Mouse (Mus musculus): ENCODE measurements around the gene Pum2. TPM values are rescaled to one million over a fixed set of nuclear protein-coding genes. Genes with fewer than 3 reads are reported as not detected.

Pum2 gene
- total RNA-seq, 2 experiments from 2014 or later = 146 to 162 TPM

DNA sequence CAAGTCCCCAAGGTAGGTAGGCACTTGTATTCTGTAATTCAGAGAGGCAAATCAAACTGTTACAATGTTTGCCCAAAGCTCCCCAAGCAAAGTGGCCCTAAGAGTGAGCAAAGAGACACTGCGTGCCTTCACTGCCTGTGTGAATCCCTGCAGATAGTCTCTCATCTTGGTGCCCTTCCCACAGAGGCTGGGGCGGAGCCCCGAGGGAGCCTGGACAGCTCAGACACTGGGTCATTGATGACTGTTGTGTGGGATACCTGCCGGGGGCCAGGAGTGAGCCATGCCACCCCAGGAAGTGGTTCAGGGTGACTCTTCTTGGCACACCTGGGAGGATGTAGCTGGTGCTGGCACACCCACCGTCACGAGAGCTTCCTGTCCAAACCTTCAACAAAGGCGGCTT lies 87.1 kb downstream of the Pum2 start:
- no peak for DNase-seq

- peak; percentile 13 to 37 for DNase-seq
Measured at GRCm38 (mm10) chr12:8762667-8763066, 88.7 kb downstream of the Pum2 start.

DNA sequence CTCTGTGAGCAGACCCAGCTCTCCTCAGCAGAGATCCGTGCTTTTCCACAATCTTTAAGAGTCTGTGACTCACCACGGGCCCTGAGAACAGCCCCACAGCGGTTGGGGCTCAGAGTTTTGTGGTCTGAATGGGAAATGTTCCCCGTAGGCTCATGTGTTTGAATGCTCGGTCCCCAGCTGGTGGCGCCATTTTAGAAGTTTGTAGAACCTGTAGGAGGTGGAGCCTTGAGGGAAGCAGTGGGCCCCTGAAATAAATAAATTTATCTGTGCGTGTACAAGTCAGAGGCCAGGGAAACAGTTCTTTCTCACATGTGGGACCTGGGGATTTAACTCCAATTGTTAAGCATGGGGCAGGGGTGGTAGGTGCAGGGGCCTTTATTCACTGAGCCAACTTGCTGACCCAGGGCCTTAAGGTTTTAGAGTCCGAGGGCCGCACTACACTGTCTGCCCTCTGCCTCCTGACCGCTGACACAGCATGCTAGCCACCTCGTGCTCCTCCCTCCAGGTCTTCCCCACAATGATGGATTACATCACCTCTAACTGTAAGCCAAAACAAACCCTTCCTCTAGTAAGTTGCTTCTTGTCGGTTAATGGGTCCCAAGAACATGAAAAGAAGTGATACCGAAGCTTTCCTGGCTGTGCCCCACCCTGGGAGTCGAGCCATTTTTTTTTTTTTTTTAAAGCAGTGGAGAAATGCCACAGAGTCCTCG lies 90.4 kb downstream of the Pum2 start:
- DNase-seq = no peak

- DNase-seq = peak; percentile 83 to 86
Measured at GRCm38 (mm10) chr12:8770946-8771843, 97.3 kb downstream of the Pum2 start, which contains the start of gene Sdc1. Gene Sdc1, plus strand, starts transcription at chr12:8771323.

DNA sequence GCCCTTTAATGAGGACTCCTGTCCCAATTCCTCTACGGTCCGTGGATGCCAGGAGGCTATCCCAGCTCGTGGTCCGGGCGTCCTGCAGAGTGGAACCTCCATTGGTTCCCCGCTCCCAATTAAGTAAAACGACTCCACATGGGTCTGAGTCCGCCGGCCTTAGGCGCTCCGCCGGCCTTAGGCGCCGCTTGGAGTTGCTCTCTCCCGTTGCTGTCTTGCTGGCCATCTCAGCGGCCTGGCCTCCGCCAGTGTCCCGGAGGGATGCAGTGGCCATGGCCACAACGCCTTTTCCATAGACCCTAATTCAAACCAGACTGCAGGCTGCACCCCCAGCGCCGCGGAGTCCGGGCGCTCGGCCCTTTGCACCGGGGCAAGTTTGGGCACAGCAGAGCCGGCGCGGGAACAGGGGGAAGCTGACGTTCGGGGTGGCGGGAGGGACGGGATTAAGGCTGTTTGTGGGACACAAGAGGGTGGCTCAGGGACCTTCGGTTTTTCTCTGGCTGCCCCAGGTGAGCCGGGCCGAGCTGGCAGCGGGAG lies 98.0 kb downstream of the Pum2 start:
- DNase-seq = peak; percentile 33

- DNase-seq = peak; percentile 55 to 71
Measured at GRCm38 (mm10) chr12:8772451-8773143, 98.7 kb downstream of the Pum2 start.

DNA sequence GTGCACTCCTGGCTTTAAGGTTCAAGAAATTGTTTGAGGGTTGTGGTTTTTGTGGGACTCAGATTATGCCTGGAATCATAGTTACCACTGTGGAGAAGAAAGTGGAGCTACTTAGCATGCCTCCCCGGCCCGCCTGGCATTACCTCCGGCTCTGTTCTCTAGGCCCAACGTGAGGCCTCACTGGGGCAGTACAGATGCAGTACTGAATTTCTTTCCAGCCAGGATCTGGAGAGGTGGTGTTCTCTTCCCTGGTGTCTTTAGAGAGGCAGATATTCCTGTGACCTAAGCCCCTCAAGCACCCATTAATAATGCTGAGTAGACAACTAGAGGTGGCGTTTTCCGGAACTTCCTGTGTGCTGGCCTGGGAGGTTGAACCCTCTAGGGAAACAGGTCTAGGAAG lies 99.4 kb downstream of the Pum2 start:
- no peak for DNase-seq

DNA sequence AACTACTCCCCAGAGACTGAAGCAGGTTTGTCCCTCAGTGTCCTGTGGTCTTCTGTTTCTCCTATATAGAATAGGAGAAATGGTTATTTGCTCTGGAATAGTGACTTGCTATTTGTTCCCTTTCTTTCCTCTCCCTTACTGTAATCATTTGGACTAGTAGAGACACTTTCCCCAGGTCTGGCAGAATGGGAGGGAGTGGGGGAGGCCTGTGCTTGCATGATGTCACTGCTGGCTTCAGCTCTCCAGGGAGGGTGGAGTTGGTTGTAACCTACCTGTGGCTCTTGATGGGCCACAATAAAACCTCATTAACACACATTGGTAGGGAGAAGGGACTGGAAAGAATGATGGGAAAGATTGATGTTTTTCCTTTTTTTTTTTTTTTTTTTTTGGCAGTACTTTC lies 100.2 kb downstream of the Pum2 start:
- no peak for DNase-seq

GRCm38 (mm10) chr12:8776206-8776605 lies 102.3 kb downstream of the Pum2 start:
- no peak for DNase-seq

- no peak for DNase-seq
Measured at GRCm38 (mm10) chr12:8776741-8777140, 102.8 kb downstream of the Pum2 start.

- no peak for DNase-seq
Measured at GRCm38 (mm10) chr12:8778106-8778505, 104.2 kb downstream of the Pum2 start.

- DNase-seq = no peak
Measured at GRCm38 (mm10) chr12:8779851-8780250, 105.9 kb downstream of the Pum2 start.

GRCm38 (mm10) chr12:8781121-8781520 lies 107.2 kb downstream of the Pum2 start:
- DNase-seq = no peak

- peak; percentile 82 for DNase-seq
Measured at GRCm38 (mm10) chr12:8781681-8782378, 107.9 kb downstream of the Pum2 start.

DNA sequence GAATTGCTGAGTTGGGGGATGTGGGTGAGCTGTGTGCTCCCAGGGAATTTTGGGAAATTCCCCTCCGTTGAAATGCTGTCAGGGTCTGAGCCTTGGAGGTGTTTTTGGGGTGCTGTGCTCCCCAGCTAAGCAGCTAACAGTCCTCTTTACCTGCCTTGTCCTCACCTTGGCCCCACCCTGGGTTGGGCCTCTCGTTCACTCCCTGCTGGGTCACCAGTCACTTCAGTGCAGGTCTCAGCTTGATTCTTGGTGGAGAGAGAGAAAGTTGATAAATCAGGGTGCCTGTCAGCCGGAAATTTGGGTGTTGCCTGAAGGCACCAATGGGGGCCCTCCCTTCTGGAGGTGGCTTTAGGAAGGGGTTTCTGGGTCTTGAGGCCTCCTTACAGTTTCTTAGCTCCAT lies 108.6 kb downstream of the Pum2 start:
- no peak for DNase-seq

DNA sequence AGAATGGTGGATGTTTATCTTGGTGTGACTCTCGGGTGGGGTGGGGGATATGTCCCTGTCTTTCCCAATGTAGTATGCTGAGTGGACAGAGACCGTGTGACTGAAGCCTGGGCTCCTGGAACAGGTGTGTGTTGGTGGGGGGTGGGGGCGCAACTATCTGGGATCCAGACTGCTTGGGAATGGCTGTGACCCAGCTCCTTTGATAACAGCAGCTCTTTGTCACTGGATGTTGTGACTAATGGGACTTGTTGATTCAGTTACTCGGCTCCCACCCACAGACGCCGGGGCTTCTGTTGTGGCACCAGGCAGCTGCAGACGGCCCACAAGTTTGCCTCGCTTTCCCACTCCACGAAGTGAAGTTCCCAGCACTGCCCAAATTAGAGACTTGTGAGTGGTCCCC lies 110.3 kb downstream of the Pum2 start:
- no peak for DNase-seq

- DNase-seq = no peak
Measured at GRCm38 (mm10) chr12:8786476-8786875, 112.5 kb downstream of the Pum2 start.

- DNase-seq = no peak
Measured at GRCm38 (mm10) chr12:8786984-8787730, 113.2 kb downstream of the Pum2 start.

DNA sequence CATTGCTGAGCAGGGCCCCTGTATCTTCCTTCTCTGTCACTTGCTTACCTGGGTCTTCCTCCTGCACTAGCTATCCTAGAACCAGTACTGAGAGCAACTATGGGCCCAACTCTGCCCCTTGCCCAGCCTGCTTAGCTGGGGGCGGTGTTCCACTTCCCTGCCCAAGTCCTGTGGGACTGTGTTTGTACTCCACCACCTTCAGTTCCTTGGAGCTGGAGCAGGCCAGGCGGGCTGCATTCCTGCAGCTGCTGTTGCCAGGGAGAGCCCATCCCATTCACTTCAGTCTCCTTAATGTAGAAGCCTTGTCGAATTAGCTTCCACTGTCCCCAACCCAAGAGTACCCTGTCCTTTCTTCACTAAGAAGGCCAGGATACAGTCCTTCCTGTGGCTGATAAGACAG lies 114.5 kb downstream of the Pum2 start:
- no peak for DNase-seq

DNA sequence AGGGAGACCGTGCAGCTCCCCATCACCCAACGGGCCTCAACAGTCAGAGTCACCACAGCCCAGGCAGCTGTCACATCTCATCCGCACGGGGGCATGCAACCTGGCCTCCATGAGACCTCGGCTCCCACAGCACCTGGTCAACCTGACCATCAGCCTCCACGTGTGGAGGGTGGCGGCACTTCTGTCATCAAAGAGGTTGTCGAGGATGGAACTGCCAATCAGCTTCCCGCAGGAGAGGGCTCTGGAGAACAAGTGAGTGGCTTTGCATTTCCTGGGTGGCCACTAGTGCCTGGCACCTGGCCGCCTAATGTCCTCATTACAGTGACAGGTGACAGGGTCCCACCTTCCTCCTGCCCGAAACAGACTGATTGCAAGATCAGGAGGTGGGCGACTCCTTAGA lies 116.7 kb downstream of the Pum2 start:
- no peak for DNase-seq

DNA sequence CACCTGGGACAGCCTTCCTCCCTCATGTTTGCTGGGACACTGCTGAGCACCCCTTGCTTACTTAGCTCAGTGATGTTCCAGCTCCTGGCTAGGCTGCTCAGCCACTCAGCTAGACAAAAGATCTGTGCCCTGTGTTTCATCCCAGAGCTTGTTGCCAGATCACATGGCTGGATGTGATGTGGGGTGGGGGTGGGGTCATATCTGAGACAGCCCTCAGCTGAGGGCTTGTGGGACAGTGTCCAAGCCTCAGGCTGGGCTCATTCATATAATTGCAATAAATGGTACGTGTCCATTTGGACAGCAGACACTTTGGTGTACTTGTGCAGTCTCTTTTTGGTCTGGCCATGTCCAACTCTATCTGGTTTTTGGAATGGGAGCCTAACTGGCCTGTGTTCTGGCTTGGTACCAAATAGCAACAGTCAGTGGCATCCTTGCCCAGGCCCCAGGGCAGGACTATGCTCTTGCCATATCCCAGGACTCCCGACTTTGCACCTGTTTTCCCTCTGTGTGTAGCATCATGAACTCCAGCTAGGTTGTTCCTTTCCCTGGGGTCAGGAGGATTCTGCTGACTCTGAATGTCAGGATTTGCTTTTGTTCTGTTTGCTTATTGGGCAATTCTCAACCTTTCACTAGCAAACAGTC lies 119.6 kb downstream of the Pum2 start:
- DNase-seq = no peak

Measured in adrenal gland, postnatal 36 days (tissue).